In the genomic region with DNA sequence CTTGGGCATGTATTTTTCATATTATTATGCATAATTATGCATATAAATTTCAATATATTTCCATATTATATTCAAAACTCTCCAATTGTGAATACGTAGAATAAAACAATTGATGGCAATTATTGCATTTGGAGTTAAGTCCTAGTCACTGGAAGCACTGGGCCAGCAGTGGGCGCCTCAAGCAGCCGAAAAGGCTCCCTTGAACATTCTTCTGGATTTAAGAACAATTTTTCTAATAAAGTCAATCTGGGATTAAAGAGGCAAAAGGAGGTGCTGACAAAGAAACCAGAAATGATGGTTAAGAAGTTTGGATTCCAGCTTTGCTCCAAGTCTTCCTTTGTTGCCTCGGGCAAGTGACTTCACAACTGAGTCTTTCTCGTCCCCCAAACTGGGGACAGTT, we compare ENCODE assay signal across 8 mouse cellular contexts.
DNase-seq lines count a peak whose midpoint lies in the region; ATAC-seq and TF ChIP-seq lines count a peak whose summit lies in the region.
"Had no signal": no experiment of that assay in that cellular context is flagged by ENCODE, and none has a peak within 500 bp of the region (broad histone marks: within the 10 kb centered on the region; RNA-seq: fewer than 3 reads in every experiment).

No protein-coding gene starts in this region.

- H3K27ac ChIP-seq in embryonic facial prominence, embryonic 11.5 days (replicated peaks; ENCODE audit: low read depth, low read length), result no peak overlapping the region
- 0 out of 2 replicates have a peak overlapping the region, but pooled peaks have one; percentile 53 for H3K27ac ChIP-seq in heart, postnatal 0 days (ENCODE audit: low read depth)
- H3K27ac ChIP-seq: liver, embryonic 13.5 days had no signal

- no peaks in the 10 kb centered on the region for H3K9me3 ChIP-seq in embryonic facial prominence, embryonic 11.5 days (replicated peaks; ENCODE audit: control insufficient read depth, low read length)
- no peaks in the 10 kb centered on the region for H3K9me3 ChIP-seq in heart, postnatal 0 days (replicated peaks; ENCODE audit: control insufficient read depth, low read length)
- H3K9me3 ChIP-seq: liver, embryonic 13.5 days had no signal

- peak; percentile 26 for TF ChIP-seq CTCF in heart, postnatal 0 days (IDR thresholded peaks at IDR 0.05; ENCODE audit: low read depth)

- no peak overlapping the region for H3K9ac ChIP-seq in embryonic facial prominence, embryonic 11.5 days (replicated peaks; ENCODE audit: low read length)
- H3K9ac ChIP-seq in heart, postnatal 0 days (replicated peaks; ENCODE audit: low read depth, low read length), result no peak overlapping the region
- H3K9ac ChIP-seq: liver, embryonic 13.5 days had no signal

- peak; percentile 22 for DNase-seq in left cerebral cortex, postnatal 4 days
- no peak for DNase-seq in left cerebral cortex, adult 11 months (ENCODE audit: low spot score)
- DNase-seq in embryonic facial prominence, embryonic 11.5 days (ENCODE audit: low spot score), result peak; percentile 54
- DNase-seq in heart, postnatal 0 days (ENCODE audit: low spot score), result no peak
- DNase-seq in lung, postnatal 25 days (ENCODE audit: low spot score), result peak; percentile 9
- DNase-seq in T-cell, adult 2 months (ENCODE audit: low spot score), result no peak
- no peak for DNase-seq in retina, embryonic 14.5 days (ENCODE audit: low spot score)
- DNase-seq: liver, embryonic 13.5 days had no signal

- H3K4me3 ChIP-seq in embryonic facial prominence, embryonic 11.5 days (ENCODE audit: low read depth, low read length), result no peak overlapping the region
- no peak overlapping the region for H3K4me3 ChIP-seq in heart, postnatal 0 days (ENCODE audit: low read depth, low read length)
- H3K4me3 ChIP-seq: liver, embryonic 13.5 days had no signal

- ATAC-seq in embryonic facial prominence, embryonic 11.5 days (replicated peaks; ENCODE audit: insufficient number of reproducible peaks, low FRiP score, low TSS enrichment, low read depth), result no peak
- no peak for ATAC-seq in heart, postnatal 0 days (ENCODE audit: insufficient read depth, low read depth)

- H3K27me3 ChIP-seq in embryonic facial prominence, embryonic 11.5 days (ENCODE audit: control insufficient read depth, insufficient read depth, low read length), result no peaks in the 10 kb centered on the region
- H3K27me3 ChIP-seq in heart, postnatal 0 days (ENCODE audit: control insufficient read depth, insufficient read depth, low read length), result no peaks in the 10 kb centered on the region
- H3K27me3 ChIP-seq: liver, embryonic 13.5 days had no signal

- WGBS in embryonic facial prominence, embryonic 11.5 days, result 67% methylated on average over 5 of the region's 5 CpGs
- WGBS in heart, postnatal 0 days, result 74% methylated on average over 5 of the region's 5 CpGs

- H3K4me1 ChIP-seq in embryonic facial prominence, embryonic 11.5 days (ENCODE audit: control insufficient read depth, insufficient read depth, low read length), result no peaks in the 10 kb centered on the region
- no peaks in the 10 kb centered on the region for H3K4me1 ChIP-seq in heart, postnatal 0 days (ENCODE audit: control insufficient read depth, insufficient read depth)
- H3K4me1 ChIP-seq: liver, embryonic 13.5 days had no signal

- no peaks in the 10 kb centered on the region for H3K36me3 ChIP-seq in embryonic facial prominence, embryonic 11.5 days (replicated peaks; ENCODE audit: control insufficient read depth, insufficient read depth, low read depth, low read length)
- no peaks in the 10 kb centered on the region for H3K36me3 ChIP-seq in heart, postnatal 0 days (replicated peaks; ENCODE audit: control insufficient read depth, insufficient read depth, low read length)
- H3K36me3 ChIP-seq: liver, embryonic 13.5 days had no signal

- no peak overlapping the region for H3K4me2 ChIP-seq in embryonic facial prominence, embryonic 11.5 days (ENCODE audit: low read depth, low read length)
- H3K4me2 ChIP-seq in heart, postnatal 0 days (ENCODE audit: low read depth, low read length), result no peak overlapping the region
- H3K4me2 ChIP-seq: liver, embryonic 13.5 days had no signal

- intact Hi-C loops in left cerebral cortex, postnatal 4 days (cut with DNase I), result no loop called here

- TF ChIP-seq EP300 in heart, postnatal 0 days (IDR thresholded peaks at IDR 0.05; ENCODE audit: low read depth), result no peak

Comparison
In these comparisons a context has a peak if more than half of its experiments do, and no peak if none do; other contexts are left out.
1. DNase-seq: peak in left cerebral cortex, postnatal 4 days (single experiment), embryonic facial prominence, embryonic 11.5 days (single experiment) and lung, postnatal 25 days (single experiment); none in left cerebral cortex, adult 11 months (single experiment), heart, postnatal 0 days (single experiment), T-cell, adult 2 months (single experiment) and retina, embryonic 14.5 days (single experiment).